Mouse (Mus musculus): ENCODE measurements around the gene Scamp5.

- no peak for TF ChIP-seq GATA1 (IDR thresholded peaks at IDR 0.05; ENCODE audit: borderline replicate concordance, low read length)
- no peak for TF ChIP-seq FLI1 (IDR thresholded peaks at IDR 0.05; ENCODE audit: low read length)
These were observed 17.9 kb upstream of the Scamp5 start for GRCm38 (mm10) chr9:57485774-57486173.
